Mouse (Mus musculus): Measurements from ENCODE around the gene Zfp969.
"Not testable (repeated sequence)": the region's sequence is repeated elsewhere in the genome, so short reads cannot be mapped to it uniquely, and the experiment has no call there.

Zfp969 gene

DNA sequence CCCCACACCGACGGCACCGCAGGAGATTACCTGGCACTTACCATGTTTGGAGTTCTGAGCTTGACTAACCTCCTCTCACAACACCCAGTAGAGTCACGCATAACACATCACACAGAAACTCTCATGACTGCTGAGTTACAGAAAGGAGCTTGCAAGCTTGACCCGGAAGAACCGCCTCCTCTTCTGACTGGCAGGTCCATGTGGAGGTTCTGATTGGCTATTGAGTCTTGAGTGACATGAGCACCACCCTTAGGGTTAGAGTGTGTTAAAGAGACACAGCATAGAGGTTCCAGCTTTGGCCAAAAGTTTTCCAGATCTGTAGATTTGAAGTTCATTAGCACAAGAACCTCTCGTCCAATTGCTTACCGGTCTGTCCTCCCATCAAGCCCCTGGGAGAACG, at the start of gene Zfp969:
Gene Zfp969, minus strand, starts transcription at position 101 of the 400 bp plus-strand sequence.
- not testable (repeated sequence) for DNase-seq

DNA sequence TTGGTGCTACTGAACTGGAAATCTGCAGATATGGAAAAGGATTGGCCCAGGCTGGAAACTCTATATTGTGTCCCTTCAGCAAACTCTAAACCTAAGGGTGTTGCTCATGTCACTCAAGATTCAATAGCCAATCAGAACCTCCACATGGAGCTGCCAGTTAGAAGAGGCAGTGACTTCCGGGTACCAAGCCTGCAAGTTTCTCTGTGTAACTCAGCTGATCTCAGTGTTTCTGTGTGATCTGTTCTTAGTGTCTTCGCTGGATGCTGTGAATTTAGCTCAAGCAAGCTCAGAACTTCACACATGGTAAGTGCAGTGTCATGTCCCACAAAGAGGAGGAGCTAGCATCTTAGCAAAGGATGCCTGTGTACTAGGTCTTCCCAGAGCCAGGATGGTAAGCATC, 37.8 kb upstream of the Zfp969 start, which contains the start of gene Gm2007:
Gene Gm2007, plus strand, starts transcription at position 301 of the 400 bp plus-strand sequence.
- not testable (repeated sequence) for DNase-seq

DNA sequence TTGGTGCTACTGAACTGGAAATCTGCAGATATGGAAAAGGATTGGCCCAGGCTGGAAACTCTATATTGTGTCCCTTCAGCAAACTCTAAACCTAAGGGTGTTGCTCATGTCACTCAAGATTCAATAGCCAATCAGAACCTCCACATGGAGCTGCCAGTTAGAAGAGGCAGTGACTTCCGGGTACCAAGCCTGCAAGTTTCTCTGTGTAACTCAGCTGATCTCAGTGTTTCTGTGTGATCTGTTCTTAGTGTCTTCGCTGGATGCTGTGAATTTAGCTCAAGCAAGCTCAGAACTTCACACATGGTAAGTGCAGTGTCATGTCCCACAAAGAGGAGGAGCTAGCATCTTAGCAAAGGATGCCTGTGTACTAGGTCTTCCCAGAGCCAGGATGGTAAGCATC, 59.8 kb downstream of the Zfp969 start, which contains the start of gene Gm11007:
Gene Gm11007, plus strand, starts transcription at position 301 of the 400 bp plus-strand sequence.
- not testable (repeated sequence) for DNase-seq
